Mouse (Mus musculus): ENCODE results near the gene Gm49391. TPM values are rescaled to one million over a fixed set of nuclear protein-coding genes. Genes with fewer than 3 reads are reported as not detected.
"Not testable (repeated sequence)": the region's sequence is repeated elsewhere in the genome, so short reads cannot be mapped to it uniquely, and the experiment has no call there.

Gm49391 gene
- total RNA-seq (2021) = 1 to 10 TPM in 1 of 2 experiments, under 1 TPM in 1; 0.94 to 1.3 TPM

DNA sequence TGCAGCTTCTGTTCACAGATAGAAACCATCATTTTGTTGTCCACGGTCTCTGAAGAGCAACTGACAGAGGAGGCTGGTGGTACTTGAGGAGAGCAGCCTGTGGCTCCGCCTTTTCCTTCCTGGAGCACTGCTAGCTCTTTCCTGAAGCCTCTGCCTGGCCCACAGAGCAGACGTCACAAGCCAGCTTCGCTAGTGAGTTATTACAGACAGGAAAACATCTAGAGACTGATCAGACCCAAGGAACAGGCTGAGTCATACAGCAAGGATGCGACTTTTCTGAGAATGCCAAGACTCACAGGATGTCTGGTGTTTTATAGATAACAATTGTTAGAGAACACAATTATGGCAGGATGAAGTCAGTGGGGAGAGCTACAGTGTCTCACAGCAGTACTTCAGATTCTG lies at the start of gene Gm49391, which contains the start of gene Ctla2a:
Gene Gm49391, minus strand, starts transcription at position 72 of the 402 bp plus-strand sequence.
Gene Ctla2a, minus strand, starts transcription at position 126 of the 402 bp plus-strand sequence.
- peak in 1 of 2 experiments; percentile 67 for DNase-seq (ENCODE audit: extremely low spot score in 1 of 2, low spot score in 2 of 2)
- intact Hi-C loops (cut with DNase I) = no loop called here

DNA sequence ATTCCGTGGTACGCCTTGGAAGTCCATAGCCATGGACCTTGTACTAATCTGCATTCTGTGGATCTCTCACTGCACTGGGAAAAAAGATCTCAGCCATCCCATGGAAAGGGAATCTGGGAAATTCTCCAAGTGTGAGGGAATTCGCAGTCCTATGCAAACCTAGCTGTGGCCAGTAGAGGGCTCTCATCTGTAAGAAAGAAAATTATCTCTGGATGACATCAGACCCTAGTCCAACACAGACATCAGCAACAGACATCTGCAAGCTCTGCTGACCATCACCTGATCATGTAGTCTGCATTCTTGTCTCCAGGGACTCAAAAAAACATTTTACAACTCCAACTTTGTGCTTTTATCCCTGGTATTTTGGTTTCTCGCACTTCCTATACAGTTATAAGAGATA lies 35.9 kb upstream of the Gm49391 start:
- intact Hi-C loops (cut with DNase I) = not testable (repeated sequence)

DNA sequence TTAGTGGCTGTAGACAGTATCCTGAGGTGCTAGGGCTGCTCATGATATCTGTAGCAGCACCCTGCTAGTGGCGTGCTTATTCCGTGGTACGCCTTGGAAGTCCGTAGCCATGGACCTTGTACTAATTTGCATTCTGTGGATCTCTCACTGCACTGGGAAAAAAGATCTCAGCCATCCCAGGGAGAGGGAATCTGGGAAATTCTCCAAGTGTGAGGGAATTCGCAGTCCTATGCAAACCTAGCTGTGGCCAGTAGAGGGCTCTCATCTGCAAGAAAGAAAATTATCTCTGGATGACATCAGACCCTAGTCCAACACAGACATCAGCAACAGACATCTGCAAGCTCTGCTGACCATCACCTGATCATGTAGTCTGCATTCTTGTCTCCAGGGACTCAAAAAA lies 27.6 kb upstream of the Gm49391 start:
- DNase-seq (ENCODE audit: extremely low spot score in 1 of 2, low spot score in 2 of 2); intact Hi-C loops (cut with DNase I): not testable (repeated sequence)

More for the DNA sequence above, 35.9 kb upstream of the Gm49391 start:
- DNase-seq (ENCODE audit: extremely low spot score in 1 of 2, low spot score in 2 of 2) = not testable (repeated sequence)

DNA sequence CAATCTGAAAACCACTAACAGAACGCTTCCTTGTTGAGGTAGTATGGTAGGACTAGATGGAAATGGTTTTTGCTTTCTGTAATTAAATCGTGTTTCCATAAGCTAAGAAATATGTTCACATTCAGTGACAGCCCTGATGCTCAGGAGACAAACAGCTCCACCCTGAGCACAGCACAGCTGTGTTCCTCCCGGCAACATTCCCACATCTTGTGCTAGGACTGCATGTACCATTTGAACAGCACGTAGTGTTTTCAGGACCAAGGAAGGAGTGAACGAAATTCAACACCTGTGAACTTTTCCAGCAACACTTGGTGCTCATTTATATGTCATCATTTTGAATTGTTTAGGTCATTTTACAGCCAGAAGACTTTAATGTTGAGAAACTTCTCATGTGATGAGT lies 25.3 kb upstream of the Gm49391 start:
- intact Hi-C loops (cut with DNase I) = no loop called here

DNA sequence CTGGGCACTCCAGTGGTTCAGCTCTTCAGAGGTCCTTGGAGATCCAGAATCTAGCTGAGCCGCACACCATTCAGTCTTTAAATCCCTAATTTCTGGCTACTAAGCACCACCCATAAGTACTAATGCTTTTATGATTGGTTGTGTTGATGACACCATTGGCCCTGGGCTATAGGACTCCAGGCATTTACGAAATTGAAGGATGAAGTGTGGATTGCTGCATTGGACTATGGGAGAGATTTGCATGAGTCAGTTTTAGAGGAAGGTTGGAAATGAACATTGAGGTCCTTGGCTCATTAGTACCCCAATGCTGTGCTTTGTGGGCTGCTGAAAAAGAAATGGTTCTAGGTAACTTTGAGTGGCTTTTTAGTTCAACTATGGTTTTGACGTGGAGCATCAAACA lies 5.5 kb upstream of the Gm49391 start, which contains the start of gene Tpbpa:
Gene Tpbpa, minus strand, starts transcription at position 101 of the 400 bp plus-strand sequence.
- DNase-seq (ENCODE audit: extremely low spot score in 1 of 2, low spot score in 2 of 2); intact Hi-C loops (cut with DNase I): not testable (repeated sequence)

More for the DNA sequence above, 25.3 kb upstream of the Gm49391 start:
- no peak for DNase-seq (ENCODE audit: extremely low spot score in 1 of 2, low spot score in 2 of 2)

DNA sequence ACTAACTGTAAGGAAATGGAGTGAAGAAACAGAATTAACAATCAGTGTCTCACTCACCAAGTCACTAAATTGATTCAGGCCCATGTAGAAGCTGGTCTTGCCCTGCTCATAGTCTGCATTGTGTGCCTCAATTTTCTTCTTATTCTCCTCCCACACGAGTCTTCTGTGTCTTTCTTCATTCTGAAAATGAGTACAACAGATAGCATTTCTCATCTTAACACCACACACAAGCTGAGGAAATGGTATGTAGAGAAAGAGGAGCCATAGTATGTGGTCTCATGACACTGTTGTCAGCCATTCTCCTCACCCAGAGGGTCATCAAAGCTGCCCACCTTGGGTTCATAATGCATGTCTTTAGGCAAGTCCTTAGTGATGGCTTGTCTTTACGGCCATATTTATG lies 881 bp downstream of the Gm49391 start, which contains the start of gene Gm49393:
Gene Gm49393, minus strand, starts transcription at position 101 of the 400 bp plus-strand sequence.
- intact Hi-C loops (cut with DNase I); DNase-seq (ENCODE audit: extremely low spot score in 1 of 2, low spot score in 2 of 2): not testable (repeated sequence)

DNA sequence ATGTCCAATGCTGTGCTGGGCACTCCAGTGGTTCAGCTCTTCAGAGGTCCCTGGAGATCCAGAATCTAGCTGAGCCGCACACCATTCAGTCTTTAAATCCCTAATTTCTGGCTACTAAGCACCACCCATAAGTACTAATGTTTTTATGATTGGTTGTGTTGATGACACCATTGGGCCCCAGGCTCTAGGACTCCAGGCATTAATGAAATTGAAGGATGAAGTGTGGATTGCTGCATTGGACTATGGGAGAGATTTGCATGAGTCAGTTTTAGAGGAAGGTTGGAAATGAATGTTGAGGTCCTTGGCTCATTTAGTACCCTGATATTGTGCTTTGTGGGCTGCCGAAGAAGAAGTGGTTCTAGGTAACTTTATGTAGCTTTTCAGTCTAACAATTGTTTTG lies 31.6 kb downstream of the Gm49391 start, which contains the start of gene Tpbpb:
Gene Tpbpb, minus strand, starts transcription at position 101 of the 400 bp plus-strand sequence.
- intact Hi-C loops (cut with DNase I); DNase-seq (ENCODE audit: extremely low spot score in 1 of 2, low spot score in 2 of 2): not testable (repeated sequence)

DNA sequence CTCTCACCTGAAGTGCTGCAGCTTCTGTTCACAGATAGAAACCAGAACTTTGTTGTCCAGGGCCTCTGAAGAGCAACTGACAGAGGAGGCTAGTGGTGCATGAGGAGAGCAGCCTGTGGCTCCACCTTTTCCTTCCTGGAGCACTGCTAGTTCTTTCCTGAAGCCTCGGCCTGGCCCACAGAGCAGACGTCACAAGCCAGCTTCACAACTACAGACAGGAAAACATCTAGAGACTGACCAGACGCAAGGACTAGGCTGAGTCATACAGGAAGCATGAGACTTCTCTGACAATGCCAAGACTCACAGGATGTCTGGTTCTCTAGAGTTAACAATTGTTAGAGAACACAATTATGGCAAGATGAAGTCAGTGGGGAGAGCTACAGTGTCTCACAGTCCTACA lies 39.0 kb downstream of the Gm49391 start, which contains the start of gene Ctla2b:
Gene Ctla2b, minus strand, starts transcription at position 120 of the 400 bp plus-strand sequence.
- intact Hi-C loops (cut with DNase I) = no loop called here
- peak; percentile 0 to 66 for DNase-seq (ENCODE audit: extremely low spot score in 1 of 2, low spot score in 2 of 2)

DNA sequence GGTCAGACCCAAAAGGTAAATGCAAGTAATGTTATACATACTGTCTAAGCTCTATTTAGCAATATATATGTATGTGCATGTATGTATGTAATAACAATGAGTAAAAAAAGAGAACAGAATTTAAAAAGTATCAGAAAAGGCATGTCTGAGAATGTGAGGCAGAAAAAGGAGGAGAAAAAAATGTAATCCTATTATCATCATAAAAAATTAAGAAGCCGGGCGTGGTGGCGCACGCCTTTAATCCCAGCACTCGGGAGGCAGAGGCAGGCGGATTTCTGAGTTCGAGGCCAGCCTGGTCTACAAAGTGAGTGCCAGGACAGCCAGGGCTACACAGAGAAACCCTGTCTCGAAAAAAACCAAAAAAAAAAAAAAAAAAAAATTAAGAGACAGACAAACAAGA lies 39.6 kb downstream of the Gm49391 start, which contains the start of gene Gm49392:
Gene Gm49392, minus strand, starts transcription at position 101 of the 400 bp plus-strand sequence.
- DNase-seq (ENCODE audit: extremely low spot score in 1 of 2, low spot score in 2 of 2); intact Hi-C loops (cut with DNase I): not testable (repeated sequence)

DNA sequence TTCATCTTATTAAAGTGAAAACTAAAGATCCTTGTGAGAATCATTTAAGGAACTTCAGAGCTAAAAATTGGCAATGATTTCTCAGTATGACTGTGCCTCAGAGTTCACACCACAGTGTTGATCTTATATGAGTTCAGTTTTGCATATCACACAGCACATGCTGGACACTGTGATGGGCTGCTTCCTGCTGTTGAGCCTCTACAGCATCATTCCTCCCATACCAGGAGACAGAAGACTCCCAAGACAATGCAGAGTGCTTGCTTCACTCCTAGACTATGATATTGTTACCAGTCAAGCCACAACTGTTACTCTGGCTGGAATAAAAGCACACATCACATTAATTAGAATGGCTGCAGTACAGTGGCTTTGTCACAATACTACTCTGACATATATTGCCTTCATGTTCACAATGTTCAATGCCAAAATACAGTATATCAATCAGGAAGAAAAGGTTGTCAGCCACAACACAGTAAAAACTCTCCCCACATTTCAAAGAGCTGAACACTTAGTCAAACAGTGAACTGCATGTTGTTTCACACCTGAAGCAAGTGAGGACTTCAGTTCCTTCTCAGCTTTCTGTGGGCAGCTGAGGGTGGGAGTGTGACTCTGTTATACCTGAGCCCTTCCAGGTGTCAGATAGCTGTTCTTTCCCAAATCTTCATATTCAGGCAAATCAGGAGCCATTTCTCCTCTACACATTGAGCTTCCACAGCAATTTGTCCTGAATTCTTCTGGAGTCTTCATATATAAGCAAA lies 40.8 kb downstream of the Gm49391 start:
- intact Hi-C loops (cut with DNase I) = no loop called here

DNA sequence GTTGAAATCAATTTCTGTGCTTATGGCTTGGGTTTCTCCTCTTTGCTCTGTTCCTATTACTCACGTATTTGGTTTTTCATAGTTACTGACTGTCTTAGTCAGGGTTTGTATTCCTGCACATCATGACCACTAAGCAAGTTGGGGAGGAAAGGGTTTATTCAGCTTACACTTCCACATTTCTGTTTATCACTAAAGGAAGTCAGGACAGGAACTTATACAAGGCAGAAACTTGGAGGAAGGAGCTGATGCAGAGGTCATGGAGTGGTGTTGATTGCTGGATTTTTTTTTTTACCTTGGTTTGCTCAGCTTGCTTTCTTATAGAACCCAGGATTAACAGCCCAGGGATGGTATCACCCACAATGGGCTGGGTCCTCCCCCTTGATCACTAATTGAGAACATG lies 44.1 kb downstream of the Gm49391 start:
- DNase-seq (ENCODE audit: extremely low spot score in 1 of 2, low spot score in 2 of 2) = no peak
- intact Hi-C loops (cut with DNase I) = no loop called here

More for the DNA sequence above, 40.8 kb downstream of the Gm49391 start:
- DNase-seq (ENCODE audit: extremely low spot score in 1 of 2, low spot score in 2 of 2) = no peak

DNA sequence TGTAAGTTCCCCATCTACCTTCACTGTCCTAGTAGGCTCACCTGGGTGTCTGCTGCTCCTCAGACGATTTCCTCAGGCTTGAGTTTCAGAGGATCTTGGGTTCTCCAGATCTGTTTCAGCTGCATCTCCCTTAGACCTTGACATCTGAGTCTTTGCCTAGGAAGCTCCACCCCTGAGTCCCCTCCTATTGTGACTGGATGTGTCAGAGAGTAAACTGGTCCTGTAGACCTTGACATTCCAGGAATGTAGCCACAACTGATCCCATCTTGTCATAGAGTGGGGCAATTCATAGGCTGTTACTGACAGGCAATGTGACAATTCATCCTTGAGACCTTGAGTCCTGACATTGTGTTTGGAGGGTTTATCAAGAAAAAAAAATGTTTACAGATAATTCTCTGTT lies 72.1 kb downstream of the Gm49391 start, which contains the start of gene 4930486L24Rik:
Gene 4930486L24Rik, minus strand, starts transcription at position 195 of the 400 bp plus-strand sequence.
- no peak for DNase-seq (ENCODE audit: extremely low spot score in 1 of 2, low spot score in 2 of 2)
- intact Hi-C loops (cut with DNase I) = no loop called here

DNA sequence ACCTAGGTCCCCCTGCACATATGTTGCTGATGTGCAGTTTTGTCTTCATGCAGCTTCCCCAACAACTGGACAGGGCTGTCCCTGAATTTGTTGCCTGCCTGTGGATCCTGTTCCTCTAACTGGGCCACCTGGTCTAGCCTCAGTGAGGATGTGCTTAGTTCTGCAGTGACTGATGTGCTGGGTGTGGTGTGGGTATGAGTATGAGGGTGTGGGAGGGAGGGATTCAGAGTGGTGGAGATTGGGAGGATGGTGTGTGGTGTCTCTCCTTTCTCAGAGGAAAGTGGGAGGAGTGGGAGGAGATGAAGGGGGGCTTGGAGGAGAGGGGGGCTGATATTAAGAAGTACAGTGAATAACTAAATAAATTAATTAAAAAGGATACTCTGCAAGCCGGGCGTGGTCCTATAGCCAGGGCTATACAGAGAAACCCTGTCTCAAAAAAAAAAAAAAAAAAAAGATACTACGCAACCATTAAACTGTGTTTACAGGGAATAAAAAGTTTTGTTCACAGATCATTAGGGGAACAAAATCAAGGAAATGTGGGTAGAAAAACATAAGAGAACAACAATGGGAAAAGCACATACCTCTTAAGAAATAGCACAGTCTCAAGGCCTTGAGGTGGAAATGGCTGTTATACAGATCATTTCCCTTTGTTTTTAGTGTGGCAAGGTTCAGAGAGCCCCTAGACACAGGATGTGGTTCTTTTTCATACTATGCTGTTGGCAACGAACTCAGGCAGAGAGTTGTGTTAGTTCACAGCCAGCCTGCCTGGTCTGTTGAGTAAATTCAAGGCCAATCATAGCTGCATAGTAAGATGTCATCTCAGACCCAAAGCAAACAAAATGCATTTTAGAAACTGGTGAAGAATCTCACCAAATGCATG lies 87.9 kb downstream of the Gm49391 start:
- intact Hi-C loops (cut with DNase I) = no loop called here
- peak in 1 of 2 experiments; percentile 27 for DNase-seq (ENCODE audit: extremely low spot score in 1 of 2, low spot score in 2 of 2)

Other genes with a start within 250 kb of the Gm49391 start
- not detected for gene BC051665, start 150.2 kb downstream of the Gm49391 start, total RNA-seq (2021)
- not detected for gene Ctsll3, start 133.7 kb downstream of the Gm49391 start, total RNA-seq (2021)
- gene 4930486L24Rik, start 72.1 kb downstream of the Gm49391 start, total RNA-seq (2021) = not detected
- under 1 TPM in 1 of 2 experiments, not detected in 1; 0.45 TPM for gene Gm49392, start 39.7 kb downstream of the Gm49391 start, total RNA-seq (2021)
- 1 to 10 TPM; 1.5 to 2.2 TPM for gene Ctla2b, start 39.1 kb downstream of the Gm49391 start, total RNA-seq (2021)
- not detected for gene Tpbpb, start 31.7 kb downstream of the Gm49391 start, total RNA-seq (2021)
- gene Gm49393, start 981 bp downstream of the Gm49391 start, total RNA-seq (2021) = not detected
- gene Ctla2a, start 54 bp upstream of the Gm49391 start, total RNA-seq (2021) = 10 to 100 TPM; 21.9 to 25.6 TPM
- not detected for gene Tpbpa, start 5.4 kb upstream of the Gm49391 start, total RNA-seq (2021)
- gene Ctsj, start 69.4 kb upstream of the Gm49391 start, total RNA-seq (2021) = not detected
- gene Ctsq, start 104.1 kb upstream of the Gm49391 start, total RNA-seq (2021) = not detected
- gene Ctsr, start 227.7 kb upstream of the Gm49391 start, total RNA-seq (2021) = not detected